Mouse (Mus musculus) hindbrain, embryonic 16.5 days (tissue): Measurements from ENCODE around the gene Adtrp. TPM values are rescaled to one million over a fixed set of nuclear protein-coding genes. Genes with fewer than 3 reads are reported as not detected.

ENCODE experiments used
- ATAC-seq: fragments of 200-750 bp; cut with Nextera tagmentation; 2 replicates; pipeline ENCODE4 v1.8.0; 2017; ENCODE audit warnings: moderate TSS enrichment, moderate library complexity
- H3K27ac ChIP-seq: fragments of 300-500 bp; sonication (generic); 2 replicates; pipeline ENCODE4 v1.5.1; 2014; ENCODE audit warnings: low read depth, mild to moderate bottlenecking, control low read depth, low read length, moderate library complexity
- H3K27me3 ChIP-seq: fragments of 300-500 bp; sonication (generic); replicated peaks from 2 replicates; pipeline ENCODE4 v1.6.1; 2014; ENCODE audit warnings: low read length; ENCODE audit not compliant: control insufficient read depth, insufficient read depth
- H3K36me3 ChIP-seq: fragments of 300-500 bp; sonication (generic); 2 replicates; pipeline ENCODE4 v1.6.1; 2014; ENCODE audit warnings: mild to moderate bottlenecking, low read length, moderate library complexity, mixed read lengths; ENCODE audit not compliant: control insufficient read depth, insufficient read depth
- H3K4me1 ChIP-seq: fragments of 300-500 bp; sonication (generic); 2 replicates; pipeline ENCODE4 v1.6.1; 2014; ENCODE audit warnings: low read depth, low read length; ENCODE audit not compliant: control insufficient read depth, insufficient read depth
- H3K4me2 ChIP-seq: fragments of 300-500 bp; sonication (generic); 2 replicates; pipeline ENCODE4 v1.6.1; 2014; ENCODE audit warnings: mild to moderate bottlenecking, low read length, control low read depth, moderate library complexity
- H3K4me3 ChIP-seq: fragments of 300-500 bp; sonication (generic); 2 replicates; pipeline ENCODE4 v1.5.1; 2014; ENCODE audit warnings: mild to moderate bottlenecking, low read length, control low read depth, moderate library complexity
- H3K9ac ChIP-seq: fragments of 300-500 bp; sonication (generic); 2 replicates; pipeline ENCODE4 v1.6.1; 2014; ENCODE audit warnings: low read depth, mild to moderate bottlenecking, control low read depth, low read length, moderate library complexity
- H3K9me3 ChIP-seq: fragments of 300-500 bp; sonication (generic); 2 replicates; pipeline ENCODE4 v1.6.1; 2014; ENCODE audit warnings: mild to moderate bottlenecking, low read length, moderate library complexity; ENCODE audit not compliant: control insufficient read depth
- WGBS: fragments of 180-500 bp; shearing (Covaris S2); extraction: QIAGEN DNeasy Blood & Tissue Kit; methylation state at CpG from one replicate; pipeline ENCODE4 v1.1.7; 2014; 5-methylcytosine and 5-hydroxymethylcytosine counted together
- polyA plus RNA-seq: library from polyadenylated mRNA; unstranded; fragments of >200 nt; fragmentation: Nextera tagmentation; extraction: Ambion mirVana; gene quantifications from 2 replicates; pipeline ENCODE4 v1.2.1, GENCODE M21; 2015

Adtrp gene
- polyA plus RNA-seq, 1 experiment from 2014 or later: 0.36 TPM

DNA sequence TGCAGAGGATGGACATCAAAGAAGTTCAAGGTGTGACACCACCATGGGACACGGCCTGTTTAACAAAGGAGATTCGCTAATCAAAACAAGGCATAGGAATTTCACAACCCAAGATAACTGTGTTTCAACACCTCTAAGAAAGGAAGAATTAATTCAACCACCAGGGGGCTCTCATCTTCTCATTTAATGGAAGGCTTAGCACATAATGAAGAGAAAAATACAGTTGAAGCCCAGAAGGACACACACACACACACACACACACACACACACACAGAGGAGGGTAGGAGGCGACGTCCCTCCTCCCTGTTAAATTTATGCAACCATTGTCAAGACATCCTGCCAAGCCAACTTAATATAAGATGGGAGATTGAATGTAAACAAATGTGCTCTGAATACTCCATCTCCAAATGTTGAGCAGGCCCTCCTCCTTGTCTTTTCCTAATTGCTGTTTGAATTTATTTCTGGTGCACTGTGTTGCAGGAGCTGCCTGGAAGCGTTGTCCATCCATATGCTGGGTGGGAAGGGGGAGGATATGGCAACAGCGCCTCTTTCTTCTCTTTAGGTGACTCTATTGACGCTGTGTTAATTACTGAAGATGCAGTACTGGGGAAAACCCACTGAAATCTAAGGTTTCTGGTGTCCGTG is 100.4 kb downstream of the Adtrp start:
- no peaks in the 10 kb centered on the region for H3K4me1 ChIP-seq
- H3K36me3 ChIP-seq: no peaks in the 10 kb centered on the region
- no peak overlapping the region for H3K4me2 ChIP-seq
- no peak overlapping the region for H3K27ac ChIP-seq
- WGBS: 58% methylated on average over 8 of the region's 8 CpGs
- H3K27me3 ChIP-seq: no peaks in the 10 kb centered on the region
- H3K9me3 ChIP-seq: no peaks in the 10 kb centered on the region
- H3K4me3 ChIP-seq: no peak overlapping the region
- 0 out of 2 replicates have a peak, but pooled peaks have one; percentile 61 for ATAC-seq
- no peak overlapping the region for H3K9ac ChIP-seq

DNA sequence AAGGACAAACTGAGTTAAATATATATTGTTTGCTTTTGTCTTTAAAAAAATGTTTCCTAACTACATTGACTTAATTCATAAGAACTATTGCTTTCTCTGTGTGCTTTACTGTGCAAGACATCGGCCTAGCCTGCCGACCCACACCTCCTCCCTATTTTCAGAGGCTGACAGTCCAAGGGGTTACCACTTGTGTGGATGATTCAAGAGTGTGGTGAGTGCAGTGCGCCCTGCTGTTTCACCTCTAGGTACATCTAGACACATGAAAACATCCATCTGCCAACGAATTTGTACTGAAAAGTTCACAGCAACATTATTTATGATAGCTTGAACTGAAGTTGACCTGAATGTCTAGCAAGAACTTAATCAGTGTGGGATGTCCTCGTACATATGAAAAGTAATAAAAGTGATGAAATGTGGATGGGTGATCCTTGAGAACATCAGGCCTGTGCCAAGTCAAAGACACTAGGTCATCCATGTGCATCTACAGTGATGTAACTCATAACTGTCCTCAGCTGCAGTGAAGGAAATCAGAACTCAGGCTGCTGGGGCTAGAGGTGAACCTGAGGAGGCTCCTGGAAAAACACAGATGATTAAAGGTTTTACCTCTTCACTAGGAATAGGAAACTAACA is 106.9 kb downstream of the Adtrp start:
- no peak overlapping the region for H3K9ac ChIP-seq
- H3K27me3 ChIP-seq: no peaks in the 10 kb centered on the region
- no peaks in the 10 kb centered on the region for H3K9me3 ChIP-seq
- WGBS: 85% methylated on average over 5 of the region's 5 CpGs
- no peaks in the 10 kb centered on the region for H3K36me3 ChIP-seq
- no peak overlapping the region for H3K4me2 ChIP-seq
- no peak overlapping the region for H3K4me3 ChIP-seq
- no peak overlapping the region for H3K27ac ChIP-seq
- peaks cover 2% of the 10 kb centered on the region; the same call in 1 of the 2 replicates for H3K4me1 ChIP-seq
- no peak for ATAC-seq

DNA sequence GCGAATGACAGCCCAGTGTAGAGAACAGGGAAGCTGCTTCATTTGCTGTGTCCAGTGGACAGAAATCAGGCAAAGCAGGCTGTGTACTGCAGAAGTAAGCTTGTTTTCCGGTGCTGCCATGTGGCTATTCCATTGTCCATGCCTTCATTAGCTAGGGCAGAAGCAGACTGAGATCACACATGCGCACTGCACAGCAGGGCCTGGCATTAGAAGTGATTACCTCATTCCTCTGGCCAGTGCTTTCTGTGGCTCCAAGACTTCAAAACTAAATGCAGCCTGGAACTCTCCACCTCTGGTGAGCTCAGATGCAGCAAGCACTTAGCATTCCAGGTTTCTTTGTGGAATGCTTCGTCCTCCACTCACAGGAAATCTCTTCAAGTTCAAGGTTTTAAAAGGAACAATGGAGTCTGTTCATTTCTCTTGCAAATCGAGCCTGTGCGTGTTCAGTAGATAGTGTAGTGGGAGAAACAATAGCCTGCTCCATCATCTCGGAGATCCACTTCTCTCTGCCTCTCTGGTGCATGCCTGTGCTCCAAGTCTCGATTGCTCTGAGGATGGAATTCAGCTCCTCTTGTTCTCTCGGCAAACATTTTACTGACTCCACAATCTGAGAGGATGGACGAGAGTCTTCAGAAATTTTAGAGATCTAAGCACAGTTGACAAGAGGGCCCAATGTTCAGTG is 109.7 kb downstream of the Adtrp start:
- H3K9ac ChIP-seq: no peak overlapping the region
- H3K4me1 ChIP-seq: peaks cover 2% of the 10 kb centered on the region; the same call in 1 of the 2 replicates
- WGBS: 50% methylated on average over 10 of the region's 10 CpGs
- no peak overlapping the region for H3K4me3 ChIP-seq
- H3K9me3 ChIP-seq: no peaks in the 10 kb centered on the region
- H3K27ac ChIP-seq: peak overlapping the region; percentile 1; the same call in 1 of the 2 replicates
- peak; percentile 85 for ATAC-seq
- no peaks in the 10 kb centered on the region for H3K27me3 ChIP-seq
- H3K36me3 ChIP-seq: no peaks in the 10 kb centered on the region
- no peak overlapping the region for H3K4me2 ChIP-seq

DNA sequence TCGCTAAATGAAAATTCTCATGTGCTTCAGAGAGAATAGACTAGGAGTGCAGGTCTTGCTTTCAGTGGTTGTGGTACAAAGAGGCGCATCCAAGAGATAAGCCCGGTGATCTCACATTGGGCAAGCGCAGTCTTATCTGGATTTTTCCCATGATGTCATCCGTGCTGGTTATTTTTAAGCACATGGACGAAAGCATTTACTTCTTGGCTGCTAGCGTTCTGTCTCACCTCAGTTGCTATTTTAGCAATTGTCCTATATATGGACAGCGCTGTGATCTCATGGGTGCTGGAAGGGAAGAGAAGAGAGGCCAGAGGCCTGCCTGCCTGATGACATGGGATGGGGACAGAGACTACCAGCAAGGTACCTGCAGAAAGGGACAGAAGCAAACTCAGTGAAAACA is 117.8 kb downstream of the Adtrp start:
- no peak overlapping the region for H3K4me3 ChIP-seq
- no peaks in the 10 kb centered on the region for H3K4me1 ChIP-seq
- H3K9ac ChIP-seq: no peak overlapping the region
- WGBS: 95% methylated on average over 8 of the region's 8 CpGs
- no peak for ATAC-seq
- H3K27ac ChIP-seq: no peak overlapping the region
- no peak overlapping the region for H3K4me2 ChIP-seq
- no peaks in the 10 kb centered on the region for H3K36me3 ChIP-seq
- no peaks in the 10 kb centered on the region for H3K27me3 ChIP-seq
- H3K9me3 ChIP-seq: no peaks in the 10 kb centered on the region

DNA sequence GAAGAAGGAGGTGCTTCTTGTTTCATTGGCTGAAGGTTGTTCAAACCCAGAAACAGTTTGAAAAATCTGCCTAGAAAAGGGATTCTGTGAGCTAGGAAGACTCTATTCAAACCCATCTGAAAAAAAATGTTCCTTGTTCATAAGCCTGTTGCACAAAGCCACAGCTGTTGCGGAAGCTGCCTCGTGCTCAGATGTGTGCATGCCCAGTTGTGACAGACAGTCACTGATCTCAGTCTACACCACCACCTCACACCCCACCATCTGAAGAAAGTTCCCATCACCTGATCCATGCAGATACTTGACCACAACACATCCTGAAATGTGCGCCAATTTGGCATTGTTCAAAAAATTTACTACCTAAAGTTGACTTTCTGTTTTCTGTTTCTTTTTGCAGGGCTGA is 119.7 kb downstream of the Adtrp start:
- ATAC-seq: no peak

DNA sequence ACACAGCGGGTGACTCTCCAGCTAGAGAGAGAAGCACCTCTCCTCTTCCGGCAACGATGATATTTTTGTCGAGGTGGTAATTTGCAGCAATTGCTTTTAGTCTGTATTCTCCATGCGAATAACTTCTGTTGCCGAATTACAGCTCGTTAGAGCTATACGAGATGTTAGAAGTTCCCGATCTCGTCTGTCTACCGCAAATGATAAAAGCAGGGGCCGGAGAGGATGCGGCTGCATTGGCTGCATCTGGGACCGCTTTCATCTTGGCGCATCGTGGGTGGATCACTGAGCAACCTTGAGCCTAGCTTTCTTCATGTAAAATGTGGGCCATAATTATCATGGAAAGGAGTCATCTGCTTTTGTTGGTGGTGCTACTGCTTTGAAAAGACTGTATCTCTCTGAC is 128.2 kb downstream of the Adtrp start:
- no peaks in the 10 kb centered on the region for H3K27me3 ChIP-seq
- H3K27ac ChIP-seq: no peak overlapping the region
- no peak overlapping the region for H3K4me3 ChIP-seq
- H3K4me2 ChIP-seq: no peak overlapping the region
- ATAC-seq: no peak
- H3K4me1 ChIP-seq: no peaks in the 10 kb centered on the region
- no peak overlapping the region for H3K9ac ChIP-seq
- no peaks in the 10 kb centered on the region for H3K36me3 ChIP-seq
- no peaks in the 10 kb centered on the region for H3K9me3 ChIP-seq
- 90% methylated on average over 16 of the region's 16 CpGs for WGBS

More for the DNA sequence above, 119.7 kb downstream of the Adtrp start:
- H3K27ac ChIP-seq: no peak overlapping the region
- H3K36me3 ChIP-seq: no peaks in the 10 kb centered on the region
- no peaks in the 10 kb centered on the region for H3K9me3 ChIP-seq
- H3K4me3 ChIP-seq: no peak overlapping the region
- no peak overlapping the region for H3K9ac ChIP-seq
- WGBS: 77% methylated on average over 3 of the region's 3 CpGs
- no peaks in the 10 kb centered on the region for H3K4me1 ChIP-seq
- H3K4me2 ChIP-seq: no peak overlapping the region
- H3K27me3 ChIP-seq: no peaks in the 10 kb centered on the region

DNA sequence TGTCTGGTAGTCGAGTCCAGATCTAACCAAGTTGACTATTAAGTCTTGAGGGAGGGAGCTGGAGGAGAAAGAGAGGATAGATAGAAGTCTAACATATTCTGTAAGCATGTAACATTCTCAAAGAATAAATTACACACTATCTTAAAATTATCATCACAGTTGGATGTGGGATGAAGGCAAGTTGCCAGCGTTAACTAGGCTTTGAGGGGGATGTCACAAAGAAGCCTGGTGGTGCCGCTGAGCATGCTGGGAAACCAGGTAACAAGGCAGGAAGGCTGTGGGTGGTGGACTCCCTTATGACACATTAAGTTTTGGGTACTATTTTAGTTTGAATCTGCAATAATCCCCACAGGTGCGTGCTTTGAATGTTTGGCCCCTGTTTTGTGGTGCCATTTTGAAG is 129.4 kb downstream of the Adtrp start:
- Histone ChIP-seq H3K4me1 (no peaks in the 10 kb centered on the region), H3K9ac (no peak overlapping the region), H3K4me3 (no peak overlapping the region), H3K27me3 (no peaks in the 10 kb centered on the region), H3K9me3 (no peaks in the 10 kb centered on the region), H3K4me2 (no peak overlapping the region), H3K27ac (no peak overlapping the region), H3K36me3 (no peaks in the 10 kb centered on the region)
- 94% methylated on average over 4 of the region's 4 CpGs for WGBS
- no peak for ATAC-seq

Other genes with a start within 250 kb of the Adtrp start
- gene Tmem170b, start 241.8 kb downstream of the Adtrp start, polyA plus RNA-seq: 40.4 and 47.3 TPM in 2 replicates
- 14.9 and 15.0 TPM in 2 replicates for gene Hivep1, start 204.3 kb upstream of the Adtrp start, polyA plus RNA-seq